Mouse (Mus musculus) heart, embryonic 13.5 days (tissue): ENCODE results near the gene Ddx42. TPM values are rescaled to one million over a fixed set of nuclear protein-coding genes. Genes with fewer than 3 reads are reported as not detected.
"Not testable (repeated sequence)": the region's sequence is repeated elsewhere in the genome, so short reads cannot be mapped to it uniquely, and the experiment has no call there.

Experiments used
- ATAC-seq: fragments of 200-750 bp; cut with Nextera tagmentation; 2 replicates; pipeline ENCODE4 v1.8.0; 2017; ENCODE audit warnings: moderate TSS enrichment; ENCODE audit not compliant: insufficient number of reproducible peaks, low FRiP score, low TSS enrichment; ENCODE audit errors: extremely low read depth
- H3K27ac ChIP-seq: fragments of 300-500 bp; sonication (generic); replicated peaks from 2 replicates; pipeline ENCODE4 v1.5.1; 2015; ENCODE audit warnings: moderate library complexity, mild to moderate bottlenecking, inconsistent platforms
- H3K27me3 ChIP-seq: fragments of 300-500 bp; sonication (generic); replicated peaks from 2 replicates; pipeline ENCODE4 v1.6.1; 2015; ENCODE audit warnings: mild to moderate bottlenecking, inconsistent platforms
- H3K36me3 ChIP-seq: fragments of 300-500 bp; sonication (generic); 2 replicates; pipeline ENCODE4 v1.6.1; 2015; ENCODE audit warnings: mild to moderate bottlenecking, inconsistent platforms
- H3K4me1 ChIP-seq: fragments of 300-500 bp; sonication (generic); 2 replicates; pipeline ENCODE4 v1.6.1; 2015; ENCODE audit warnings: inconsistent platforms
- H3K4me2 ChIP-seq: fragments of 300-500 bp; sonication (generic); 2 replicates; pipeline ENCODE4 v1.6.1; 2015; ENCODE audit warnings: inconsistent platforms, mild to moderate bottlenecking, moderate library complexity
- H3K4me3 ChIP-seq: fragments of 300-500 bp; sonication (generic); 2 replicates; pipeline ENCODE4 v1.5.1; 2015; ENCODE audit warnings: moderate library complexity, mild to moderate bottlenecking, inconsistent platforms
- H3K9ac ChIP-seq: fragments of 300-500 bp; sonication (generic); 2 replicates; pipeline ENCODE4 v1.6.1; 2015; ENCODE audit warnings: inconsistent platforms, mild to moderate bottlenecking, moderate library complexity
- H3K9me3 ChIP-seq: fragments of 300-500 bp; sonication (generic); 2 replicates; pipeline ENCODE4 v1.6.1; 2016; ENCODE audit warnings: inconsistent platforms
- WGBS: fragments of 180-500 bp; shearing (Covaris S2); methylation state at CpG from one replicate; pipeline ENCODE4 v1.1.7; 2015; ENCODE audit warnings: mixed read lengths; 5-methylcytosine and 5-hydroxymethylcytosine counted together
- polyA plus RNA-seq: library from polyadenylated mRNA; unstranded; fragments of >200 nt; fragmentation: Nextera tagmentation; extraction: Ambion mirVana; gene quantifications from 2 replicates; pipeline ENCODE4 v1.2.1, GENCODE M21; 2015

Gene Ddx42
- polyA plus RNA-seq, 1 experiment from 2014 or later, result 46.7 TPM

DNA sequence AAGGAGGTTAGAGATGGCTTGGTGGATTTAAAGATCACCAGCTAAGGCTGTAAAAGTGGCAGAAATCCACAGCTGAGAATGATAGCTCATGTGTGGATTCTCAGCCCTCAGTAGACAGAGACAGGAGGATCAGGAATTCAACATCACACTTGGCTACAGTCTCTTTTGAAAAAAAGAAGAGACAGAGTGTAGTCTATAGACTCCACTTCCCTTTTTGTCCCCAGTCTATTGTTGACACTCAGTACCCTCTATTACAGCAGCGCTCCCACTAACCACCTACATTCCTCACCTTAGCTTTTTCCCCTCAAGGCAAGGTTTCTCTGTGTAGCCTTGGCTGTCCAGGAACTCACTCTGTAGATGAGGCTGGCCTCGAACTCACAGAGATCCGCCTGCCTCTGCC lies 25.0 kb upstream of the Ddx42 start:
- Histone ChIP-seq H3K4me1 (peaks cover 33% of the 10 kb centered on the region), H3K9me3 (no peaks in the 10 kb centered on the region), H3K36me3 (peaks cover 8% of the 10 kb centered on the region), H3K9ac (no peak overlapping the region), H3K27me3 (no peaks in the 10 kb centered on the region), H3K4me3 (no peak overlapping the region), H3K27ac (no peak overlapping the region), H3K4me2 (peak overlapping the region; percentile 89; the same call in 1 of the 2 replicates)
- no peak for ATAC-seq
- WGBS, result 95% methylated on average over 3 of the region's 3 CpGs

DNA sequence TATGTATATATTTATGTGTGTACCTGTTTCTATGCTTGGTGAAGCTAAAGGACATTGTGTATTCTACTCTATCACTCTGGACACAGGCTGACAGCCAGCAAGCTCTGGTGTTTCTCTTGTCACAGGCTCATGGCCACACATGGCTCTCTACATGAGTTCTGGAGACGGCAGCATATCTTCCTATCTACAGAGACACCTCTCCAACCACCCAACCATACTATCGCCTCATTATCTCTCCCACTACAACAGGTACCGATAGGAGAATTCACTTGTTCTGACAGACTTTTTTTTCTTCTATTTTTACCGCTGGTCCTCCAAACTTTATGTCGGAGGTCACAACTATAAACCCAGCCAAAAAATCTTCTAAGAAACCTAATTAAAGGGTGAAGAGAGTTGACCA lies 24.5 kb upstream of the Ddx42 start:
- H3K9me3 ChIP-seq, result no peaks in the 10 kb centered on the region
- ATAC-seq, result no peak
- no peaks in the 10 kb centered on the region for H3K27me3 ChIP-seq
- H3K36me3 ChIP-seq, result peaks cover 12% of the 10 kb centered on the region
- 58% methylated on average over 5 of the region's 5 CpGs for WGBS
- no peak overlapping the region for H3K27ac ChIP-seq
- H3K9ac ChIP-seq, result peak overlapping the region; percentile 83; the same call in 1 of the 2 replicates
- H3K4me3 ChIP-seq, result peak overlapping the region; percentile 67
- peaks cover 33% of the 10 kb centered on the region for H3K4me1 ChIP-seq
- peak overlapping the region; percentile 89 for H3K4me2 ChIP-seq

GRCm38 (mm10) chr11:106192657-106193370 lies 23.9 kb upstream of the Ddx42 start:
- WGBS, result 9% methylated on average over 19 of the region's 19 CpGs
- H3K4me2 ChIP-seq, result peak overlapping the region; percentile 89
- no peaks in the 10 kb centered on the region for H3K9me3 ChIP-seq
- peak overlapping the region; percentile 83 for H3K9ac ChIP-seq
- no peaks in the 10 kb centered on the region for H3K27me3 ChIP-seq
- H3K36me3 ChIP-seq, result peaks cover 17% of the 10 kb centered on the region
- peak overlapping the region; percentile 77 for H3K27ac ChIP-seq
- H3K4me1 ChIP-seq, result peaks cover 33% of the 10 kb centered on the region
- ATAC-seq, result no peak
- peak overlapping the region; percentile 67 for H3K4me3 ChIP-seq

GRCm38 (mm10) chr11:106193371-106194154 lies 23.2 kb upstream of the Ddx42 start:
- 3% methylated on average over 41 of the region's 44 CpGs for WGBS
- no peaks in the 10 kb centered on the region for H3K9me3 ChIP-seq

GRCm38 (mm10) chr11:106194155-106194541 lies 22.6 kb upstream of the Ddx42 start:
- Histone ChIP-seq H3K9me3 (no peaks in the 10 kb centered on the region), H3K27ac (peak overlapping the region; percentile 84), H3K4me3 (peak overlapping the region; percentile 67), H3K36me3 (peaks cover 30% of the 10 kb centered on the region), H3K9ac (peak overlapping the region; percentile 83), H3K4me1 (peaks cover 33% of the 10 kb centered on the region), H3K27me3 (no peaks in the 10 kb centered on the region), H3K4me2 (peak overlapping the region; percentile 89)
- no peak for ATAC-seq
- 24% methylated on average over 3 of the region's 3 CpGs for WGBS

More at GRCm38 (mm10) chr11:106193371-106194154, 23.2 kb upstream of the Ddx42 start:
- ATAC-seq, result peak; percentile 96
- Histone ChIP-seq H3K9ac (peak overlapping the region; percentile 83), H3K27me3 (no peaks in the 10 kb centered on the region), H3K4me1 (peaks cover 33% of the 10 kb centered on the region), H3K27ac (peak overlapping the region; percentile 84), H3K4me3 (peak overlapping the region; percentile 67), H3K4me2 (peak overlapping the region; percentile 89), H3K36me3 (peaks cover 25% of the 10 kb centered on the region)

DNA sequence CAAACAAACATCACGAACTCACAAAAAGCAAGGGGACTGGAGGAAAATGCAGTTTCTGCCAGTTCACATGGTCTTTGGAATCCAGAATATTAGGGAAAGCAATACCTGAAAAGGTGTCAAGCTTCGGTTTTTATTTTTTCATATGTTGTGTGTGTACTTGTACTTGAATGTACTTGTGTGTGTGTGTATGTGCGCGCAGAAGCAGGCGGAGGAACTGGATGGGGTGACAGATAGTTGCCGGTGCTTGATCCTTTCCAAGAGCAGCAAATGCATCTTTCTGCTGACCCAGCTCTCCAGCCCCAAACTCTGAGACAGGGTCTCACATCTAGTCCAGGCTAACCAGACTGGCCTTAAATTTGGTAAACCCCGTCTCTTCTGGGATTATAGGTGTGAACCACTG lies 21.8 kb upstream of the Ddx42 start:
- ATAC-seq, result no peak
- Histone ChIP-seq H3K27ac (peak overlapping the region; percentile 64), H3K9ac (no peak overlapping the region), H3K4me1 (peaks cover 33% of the 10 kb centered on the region), H3K36me3 (peaks cover 30% of the 10 kb centered on the region), H3K4me2 (no peak overlapping the region), H3K9me3 (no peaks in the 10 kb centered on the region), H3K27me3 (no peaks in the 10 kb centered on the region), H3K4me3 (no peak overlapping the region)
- WGBS, result 89% methylated on average over 7 of the region's 7 CpGs

DNA sequence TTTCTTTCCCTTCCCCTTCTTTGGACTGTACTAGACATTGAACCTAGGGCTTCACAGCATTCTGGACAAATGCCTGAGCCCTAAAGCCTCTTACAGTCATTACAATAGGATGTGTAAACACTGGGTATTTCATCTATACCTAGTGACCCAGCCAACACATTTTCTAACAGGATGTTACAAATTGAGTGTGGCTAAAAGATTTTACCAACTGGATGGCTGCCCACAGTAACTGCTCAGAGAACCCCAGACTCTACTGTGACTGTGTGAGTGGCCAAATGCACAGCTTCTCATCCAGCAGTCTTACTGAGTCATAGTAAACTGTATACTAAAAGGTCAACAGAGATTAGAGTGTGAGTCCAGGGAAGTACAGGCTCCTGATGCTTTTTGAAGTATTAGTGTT lies 21.4 kb upstream of the Ddx42 start:
- Histone ChIP-seq H3K27ac (peak overlapping the region; percentile 64), H3K27me3 (no peaks in the 10 kb centered on the region), H3K4me1 (peaks cover 33% of the 10 kb centered on the region), H3K9ac (peak overlapping the region; percentile 37; the same call in 1 of the 2 replicates), H3K36me3 (peaks cover 35% of the 10 kb centered on the region), H3K9me3 (no peaks in the 10 kb centered on the region), H3K4me3 (no peak overlapping the region), H3K4me2 (no peak overlapping the region)
- no peak for ATAC-seq

GRCm38 (mm10) chr11:106198277-106198676 lies 18.4 kb upstream of the Ddx42 start:
- H3K27ac ChIP-seq, result no peak overlapping the region
- peaks cover 25% of the 10 kb centered on the region for H3K4me1 ChIP-seq
- no peaks in the 10 kb centered on the region for H3K9me3 ChIP-seq
- no peaks in the 10 kb centered on the region for H3K27me3 ChIP-seq
- no peak overlapping the region for H3K9ac ChIP-seq
- WGBS, result 76% methylated on average over 4 of the region's 4 CpGs
- H3K4me3 ChIP-seq, result no peak overlapping the region
- peaks cover 62% of the 10 kb centered on the region for H3K36me3 ChIP-seq
- no peak for ATAC-seq
- no peak overlapping the region for H3K4me2 ChIP-seq

GRCm38 (mm10) chr11:106199997-106200396 lies 16.7 kb upstream of the Ddx42 start:
- 93% methylated on average over 7 of the region's 7 CpGs for WGBS
- H3K36me3 ChIP-seq, result peaks cover 79% of the 10 kb centered on the region

DNA sequence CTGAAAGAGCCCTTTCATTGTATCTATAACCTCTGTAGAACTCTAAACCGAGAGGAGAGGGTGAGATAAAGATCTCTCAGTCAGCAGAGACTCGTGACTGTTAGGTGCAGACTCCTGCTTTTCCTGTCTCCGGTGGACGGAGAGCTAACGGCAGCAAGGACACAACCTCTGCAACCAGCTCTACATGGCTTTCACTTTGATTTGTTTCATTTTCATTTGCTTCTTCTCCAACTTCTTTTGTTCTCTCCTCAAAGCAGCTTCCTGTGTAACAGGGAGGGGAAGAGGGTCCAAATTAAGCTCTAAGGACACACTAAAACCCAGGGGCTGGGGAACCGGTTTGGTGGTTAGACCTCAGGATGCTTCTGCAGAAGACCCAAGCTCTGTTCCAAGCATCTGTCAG lies 16.0 kb upstream of the Ddx42 start:
- WGBS, result 63% methylated on average over 6 of the region's 6 CpGs

More at GRCm38 (mm10) chr11:106199997-106200396, 16.7 kb upstream of the Ddx42 start:
- H3K9me3 ChIP-seq, H3K4me2 ChIP-seq, H3K27ac ChIP-seq, H3K9ac ChIP-seq, H3K27me3 ChIP-seq, ATAC-seq, H3K4me3 ChIP-seq: not testable (repeated sequence)
- H3K4me1 ChIP-seq, result peaks cover 14% of the 10 kb centered on the region

GRCm38 (mm10) chr11:106201337-106202122 lies 15.2 kb upstream of the Ddx42 start:
- peaks cover 90% of the 10 kb centered on the region for H3K36me3 ChIP-seq
- ATAC-seq, result no peak
- H3K4me2 ChIP-seq, result no peak overlapping the region
- no peaks in the 10 kb centered on the region for H3K27me3 ChIP-seq
- 0 out of 2 replicates have a peak, but pooled peaks cover 3% of the 10 kb centered on the region for H3K4me1 ChIP-seq
- 88% methylated on average over 19 of the region's 19 CpGs for WGBS
- H3K9me3 ChIP-seq, result no peaks in the 10 kb centered on the region
- no peak overlapping the region for H3K9ac ChIP-seq
- 0 out of 2 replicates have a peak overlapping the region, but pooled peaks have one; percentile 9 for H3K27ac ChIP-seq
- no peak overlapping the region for H3K4me3 ChIP-seq

More for the DNA sequence above, 16.0 kb upstream of the Ddx42 start:
- ATAC-seq, result no peak
- Histone ChIP-seq H3K4me1 (peaks cover 8% of the 10 kb centered on the region), H3K4me3 (no peak overlapping the region), H3K9me3 (no peaks in the 10 kb centered on the region), H3K27ac (0 out of 2 replicates have a peak overlapping the region, but pooled peaks have one; percentile 5), H3K4me2 (no peak overlapping the region), H3K36me3 (peaks cover 86% of the 10 kb centered on the region), H3K9ac (no peak overlapping the region), H3K27me3 (no peaks in the 10 kb centered on the region)
